Mouse (Mus musculus) kidney, adult 2 months (tissue): ENCODE results near the gene Gpatch3.

Source experiments
- CTCF ChIP-seq: fragments of 200-500 bp; conservative IDR thresholded peaks from 2 replicates; pipeline ENCODE4 v1.5.1; 2011; ENCODE audit warnings: low read depth, mild to moderate bottlenecking, control low read depth, low read length, moderate library complexity, mixed read lengths; ENCODE audit not compliant: insufficient read depth, insufficient read length
- POLR2A ChIP-seq: fragments of 200-500 bp; IDR thresholded peaks from one replicate; pipeline ENCODE4 v1.6.1; 2011; ENCODE audit warnings: low read depth, low read length, control low read depth

GRCm38 (mm10) chr4:133629191-133629590 lies 54.6 kb downstream of the Gpatch3 start:
- no peak for TF ChIP-seq CTCF
- TF ChIP-seq POLR2A, result no peak
